Mouse (Mus musculus): ENCODE measurements around the gene Kalrn.

DNA sequence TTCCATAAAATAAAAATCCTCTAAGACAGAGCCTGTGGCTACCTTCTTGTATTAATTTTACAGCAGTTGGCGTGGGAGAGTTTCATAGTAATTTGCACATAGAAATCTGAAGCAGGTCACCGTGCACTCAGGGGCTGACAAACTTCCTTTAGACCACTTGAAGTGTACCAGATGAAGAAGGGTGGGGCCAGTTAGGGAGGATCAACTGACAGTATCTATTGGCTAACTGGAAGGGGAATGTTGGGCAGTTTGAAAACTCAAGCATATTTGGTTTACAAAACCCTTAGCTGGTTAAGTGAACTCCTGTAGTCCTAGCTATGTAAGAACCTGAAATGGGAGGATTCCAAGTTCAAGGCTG, 606.1 kb downstream of the Kalrn start:
- TF ChIP-seq CTCF (IDR thresholded peaks at IDR 0.05; ENCODE audit: low read depth): no peak
- TF ChIP-seq EP300 (IDR thresholded peaks at IDR 0.05; ENCODE audit: low read depth): no peak

Measured in heart, postnatal 0 days (tissue).